Mouse (Mus musculus) thymus, postnatal 25 days (tissue): ENCODE results near the gene Psma5.
A peak's percentile ranks its signal among the peaks of the same experiment; 100 is the strongest.

Experiments
- DNase-seq: peaks from one replicate; pipeline ENCODE4 v3.0.0; 2022

Psma5 gene

GRCm38 (mm10) chr3:108282401-108283240, 25.9 kb downstream of the Psma5 start:
- no peak for DNase-seq

GRCm38 (mm10) chr3:108283241-108283561, 26.5 kb downstream of the Psma5 start:
- DNase-seq: no peak

- DNase-seq: peak; percentile 82
Measured at GRCm38 (mm10) chr3:108283781-108284601, 27.3 kb downstream of the Psma5 start, which contains the start of gene Sort1. Sort1 (plus strand) TSS chr3:108284082.

- DNase-seq: no peak
Measured at GRCm38 (mm10) chr3:108285078-108285711, 28.5 kb downstream of the Psma5 start.

- no peak for DNase-seq
Measured at GRCm38 (mm10) chr3:108286671-108287439, 30.1 kb downstream of the Psma5 start.

GRCm38 (mm10) chr3:108287811-108288805, 31.4 kb downstream of the Psma5 start:
- DNase-seq: no peak

- no peak for DNase-seq
Measured at GRCm38 (mm10) chr3:108289311-108290130, 32.8 kb downstream of the Psma5 start.

- DNase-seq: no peak
Measured at GRCm38 (mm10) chr3:108291036-108291799, 34.5 kb downstream of the Psma5 start.

- no peak for DNase-seq
Measured at GRCm38 (mm10) chr3:108294398-108294797, 37.7 kb downstream of the Psma5 start.

GRCm38 (mm10) chr3:108295379-108296219, 38.9 kb downstream of the Psma5 start:
- DNase-seq: no peak

GRCm38 (mm10) chr3:108296220-108297049, 39.7 kb downstream of the Psma5 start:
- no peak for DNase-seq

GRCm38 (mm10) chr3:108297050-108297419, 40.3 kb downstream of the Psma5 start:
- no peak for DNase-seq

GRCm38 (mm10) chr3:108297603-108298553, 41.2 kb downstream of the Psma5 start:
- DNase-seq: no peak

- DNase-seq: no peak
Measured at GRCm38 (mm10) chr3:108300455-108301030, 43.8 kb downstream of the Psma5 start.

GRCm38 (mm10) chr3:108303683-108304082, 47.0 kb downstream of the Psma5 start:
- DNase-seq: no peak

- no peak for DNase-seq
Measured at GRCm38 (mm10) chr3:108304747-108305146, 48.0 kb downstream of the Psma5 start.
